Mouse (Mus musculus) right cerebral cortex, adult 2 months (tissue): ENCODE data around the gene Ssh3.

Source experiments
- DNase-seq, 2 experiments: peaks; one replicate each; pipeline ENCODE4 v3.0.0; 2021 to 2022; ENCODE audit warnings: low spot score in 2 of 2

Ssh3 gene

GRCm38 (mm10) chr19:4247010-4247409 lies 22.0 kb downstream of the Ssh3 start:
- no peak for DNase-seq

DNA sequence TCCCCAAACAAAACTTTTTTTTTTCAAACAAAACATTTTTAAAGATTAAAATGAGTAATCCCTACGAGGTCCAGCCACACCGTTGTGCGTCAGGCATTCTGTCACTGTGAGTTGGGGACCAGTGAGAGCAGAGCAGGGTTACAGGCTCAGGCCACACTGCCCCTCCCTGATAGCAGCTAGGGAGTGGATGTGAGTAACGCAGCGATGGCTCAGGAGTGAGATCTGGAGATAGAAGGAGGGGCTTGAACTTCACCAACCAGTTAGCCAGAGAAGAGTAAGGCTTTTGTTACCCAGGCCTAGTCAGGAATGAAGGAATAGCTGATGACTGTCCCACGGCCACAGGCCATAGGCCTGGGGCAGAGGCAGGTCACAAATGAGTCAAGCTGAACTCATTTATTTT lies 24.2 kb downstream of the Ssh3 start:
- DNase-seq, result no peak

DNA sequence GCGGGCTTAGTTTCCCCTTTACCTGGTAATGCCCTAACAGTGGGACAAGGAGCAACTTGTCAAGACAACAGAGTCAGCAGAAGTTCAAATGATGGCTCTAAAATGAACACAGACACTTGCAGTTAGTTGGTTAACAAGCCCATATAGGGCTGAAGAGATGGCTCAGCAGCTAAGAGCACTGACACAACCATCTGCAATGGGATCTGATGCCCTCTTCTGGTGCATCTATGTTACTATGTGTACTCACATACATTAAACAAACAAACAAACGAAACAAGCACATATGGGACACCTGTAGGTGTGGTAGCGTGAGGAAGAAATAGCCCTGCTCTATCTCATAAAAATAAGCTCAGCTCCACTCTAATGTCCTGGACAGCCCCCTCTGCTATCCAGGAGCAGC lies 26.6 kb downstream of the Ssh3 start:
- DNase-seq, result no peak

- DNase-seq, result no peak
Observed at GRCm38 (mm10) chr19:4240247-4240668, 28.7 kb downstream of the Ssh3 start.

DNA sequence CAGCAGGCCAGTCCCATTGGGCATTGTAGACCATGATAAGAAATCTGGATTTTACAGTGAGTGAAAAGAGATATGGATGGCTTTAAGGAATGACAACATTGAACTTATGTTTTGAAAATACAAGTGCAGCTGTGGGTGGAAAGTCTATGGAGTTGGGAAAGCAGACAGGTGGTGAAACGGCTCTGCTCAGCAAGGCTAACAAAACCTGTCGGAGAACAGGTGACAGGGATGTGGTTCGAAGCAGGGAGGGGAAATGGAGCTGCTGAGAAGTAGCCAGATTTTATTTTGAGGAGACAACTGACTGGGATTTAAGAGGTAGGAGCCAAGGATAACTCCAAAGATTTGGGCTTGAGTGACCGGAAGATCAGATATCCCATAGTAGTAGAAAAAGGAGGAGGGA lies 34.4 kb downstream of the Ssh3 start:
- no peak for DNase-seq

GRCm38 (mm10) chr19:4232651-4233050 lies 36.3 kb downstream of the Ssh3 start:
- DNase-seq, result no peak

GRCm38 (mm10) chr19:4232186-4232572 lies 36.8 kb downstream of the Ssh3 start:
- no peak for DNase-seq

- peak; percentile 98 to 99 for DNase-seq
Observed at GRCm38 (mm10) chr19:4231253-4232185, 37.5 kb downstream of the Ssh3 start, which contains the start of gene Pold4. Gene Pold4, plus strand, starts transcription at chr19:4231899.

DNA sequence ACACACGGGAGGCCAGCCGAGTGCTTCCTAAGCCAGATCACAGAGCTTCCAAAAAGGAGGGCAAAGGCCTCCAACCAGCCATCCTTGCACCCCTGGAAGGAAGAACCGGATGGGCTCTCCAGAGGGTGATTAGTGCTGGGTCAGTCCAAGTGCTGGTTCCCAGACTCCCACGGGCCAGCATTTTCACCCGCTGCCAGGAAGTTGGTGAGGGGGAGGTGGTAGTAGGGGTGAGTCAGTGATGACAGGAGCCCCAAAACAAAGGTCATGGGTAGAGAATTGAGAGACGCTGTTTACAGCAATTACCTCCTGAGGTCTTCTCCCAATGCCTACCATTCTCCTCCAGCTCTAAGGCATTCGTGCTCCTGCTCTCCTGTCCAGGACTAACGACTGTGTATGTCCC lies 38.6 kb downstream of the Ssh3 start:
- DNase-seq, result no peak

- no peak for DNase-seq
Observed at GRCm38 (mm10) chr19:4229451-4230076, 39.4 kb downstream of the Ssh3 start.

GRCm38 (mm10) chr19:4228891-4229290 lies 40.1 kb downstream of the Ssh3 start:
- DNase-seq, result no peak

DNA sequence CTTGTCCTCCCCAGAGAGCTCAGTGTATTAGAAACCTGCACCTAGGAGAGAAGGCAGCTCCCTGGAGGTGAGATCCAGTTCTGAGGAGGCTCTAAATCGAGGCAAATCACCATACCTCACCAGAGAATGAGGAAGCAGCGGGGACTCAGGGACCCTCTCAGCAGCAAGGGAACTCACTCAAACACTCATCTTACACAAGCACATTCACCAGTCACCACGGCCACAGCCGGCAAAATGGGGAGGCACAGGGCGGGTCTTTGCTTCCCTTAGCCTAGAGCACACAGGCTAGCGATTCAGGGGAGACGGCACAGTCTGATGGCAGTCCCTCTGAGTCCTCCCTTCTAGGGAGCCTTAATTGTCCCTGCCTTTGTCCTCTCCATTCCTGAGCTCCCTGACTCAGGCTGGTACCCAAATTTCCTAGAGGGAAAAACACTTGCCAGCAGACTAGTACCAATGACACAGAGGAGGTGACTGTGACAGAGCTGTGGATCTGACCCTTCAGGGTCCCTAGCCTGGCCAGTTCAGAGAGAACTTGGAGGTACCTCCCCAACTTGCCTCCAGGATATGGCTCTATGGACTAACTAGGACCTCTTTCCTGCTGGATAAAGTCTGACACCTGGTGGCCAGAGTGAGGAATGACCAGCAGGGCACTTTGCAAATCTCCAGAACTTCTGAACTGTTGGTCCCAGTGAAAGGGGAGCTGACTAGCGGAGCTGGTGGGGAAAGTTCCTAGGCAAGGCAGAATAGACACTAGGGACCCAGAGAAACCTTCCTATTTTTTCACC lies 40.9 kb downstream of the Ssh3 start:
- peak; percentile 72 to 80 for DNase-seq

GRCm38 (mm10) chr19:4227446-4227845 lies 41.5 kb downstream of the Ssh3 start:
- DNase-seq, result no peak

GRCm38 (mm10) chr19:4226779-4227178 lies 42.2 kb downstream of the Ssh3 start:
- no peak for DNase-seq

GRCm38 (mm10) chr19:4222165-4222564 lies 46.8 kb downstream of the Ssh3 start:
- no peak for DNase-seq

GRCm38 (mm10) chr19:4220957-4221743 lies 47.8 kb downstream of the Ssh3 start:
- DNase-seq, result no peak

DNA sequence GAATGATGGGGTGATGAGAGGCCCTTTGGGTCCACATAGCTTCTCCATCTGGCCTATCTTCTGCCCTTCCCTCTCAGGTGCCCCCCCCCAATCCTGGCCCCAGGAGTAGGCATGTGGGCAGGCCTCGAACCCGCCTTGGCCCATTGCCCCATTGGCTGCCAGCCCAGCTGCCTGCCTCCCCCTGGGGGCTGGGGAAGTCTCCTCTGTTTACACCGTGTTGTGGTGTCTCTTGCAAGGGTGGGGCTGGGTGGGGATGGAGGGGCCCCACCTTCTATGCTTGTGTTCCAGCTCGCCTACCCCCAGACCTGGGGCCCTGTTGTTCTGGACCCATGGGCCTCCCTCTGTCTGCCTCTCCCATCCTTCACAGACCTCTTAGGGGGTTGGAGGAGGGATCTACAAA lies 48.6 kb downstream of the Ssh3 start:
- DNase-seq, result no peak

DNA sequence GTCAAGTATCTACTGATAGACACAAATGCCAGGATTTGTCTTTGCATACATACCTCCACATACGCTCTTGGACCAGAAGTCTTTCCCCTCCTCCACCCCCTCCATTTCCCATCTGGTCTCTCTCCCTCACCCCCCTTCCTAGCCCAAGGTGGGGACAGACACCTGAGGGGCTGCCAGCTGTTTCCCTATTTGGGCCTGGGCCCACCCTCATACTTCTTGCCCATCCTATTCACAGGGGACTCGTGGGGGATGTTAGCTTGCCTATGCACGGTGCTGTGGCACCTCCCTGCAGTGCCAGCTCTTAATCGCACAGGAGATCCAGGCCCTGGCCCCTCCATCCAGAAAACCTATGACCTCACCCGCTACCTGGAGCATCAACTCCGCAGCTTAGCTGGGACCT lies 49.0 kb downstream of the Ssh3 start:
- DNase-seq, result no peak

DNA sequence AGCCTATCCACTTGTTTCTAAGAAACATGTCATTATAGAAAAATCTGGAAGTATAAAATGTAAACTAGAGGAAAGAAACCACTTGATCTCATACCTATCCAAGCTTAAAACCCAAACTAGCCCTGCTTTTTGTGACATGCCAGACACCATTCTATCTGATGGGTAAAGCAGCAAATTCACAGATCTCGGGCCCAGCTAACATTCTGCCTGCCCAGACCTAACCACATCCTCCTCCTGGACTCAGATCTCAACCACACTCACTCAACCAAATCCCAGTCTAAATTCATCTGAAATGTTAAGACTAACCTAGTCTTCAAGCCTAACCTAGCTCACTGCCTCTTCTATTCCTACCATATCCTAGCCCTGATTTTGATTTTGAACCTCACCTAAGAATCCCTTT lies 50.2 kb downstream of the Ssh3 start:
- DNase-seq, result no peak

- DNase-seq, result no peak
Observed at GRCm38 (mm10) chr19:4218293-4218692, 50.7 kb downstream of the Ssh3 start.

- no peak for DNase-seq
Observed at GRCm38 (mm10) chr19:4217855-4218254, 51.1 kb downstream of the Ssh3 start.

DNA sequence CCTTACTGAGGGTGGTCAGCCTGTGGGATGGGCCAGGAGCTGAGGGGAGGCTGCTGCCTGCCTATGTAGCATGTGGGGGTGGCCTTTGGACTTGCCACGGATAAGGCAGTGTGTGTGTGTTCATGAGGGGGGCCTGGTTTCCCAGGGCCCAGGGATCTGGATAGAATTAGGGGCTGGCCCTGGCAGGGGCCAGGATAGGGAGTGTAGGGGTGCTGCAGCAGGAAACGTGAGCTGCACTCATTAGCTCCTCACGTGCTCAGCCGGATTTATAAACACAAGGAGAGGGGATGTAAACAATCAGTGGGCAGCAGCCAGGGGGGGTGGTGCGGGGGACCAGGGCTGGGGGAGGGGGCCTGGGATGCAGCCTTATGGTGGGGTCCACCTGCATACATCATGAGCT lies 51.8 kb downstream of the Ssh3 start:
- no peak for DNase-seq
